Mouse (Mus musculus) CH12.LX (cell line): Measurements from ENCODE around the gene Gm10024. TPM values are rescaled to one million over a fixed set of nuclear protein-coding genes. Genes with fewer than 3 reads are reported as not detected.
A peak's percentile ranks its signal among the peaks of the same experiment; 100 is the strongest.
"Not testable (repeated sequence)": the region's sequence is repeated elsewhere in the genome, so short reads cannot be mapped to it uniquely, and the experiment has no call there.

Source experiments
- DNase-seq: peaks from one replicate; pipeline ENCODE4 v3.0.0-alpha.2; 2013; ENCODE audit errors: extremely low read depth
- H3K27ac ChIP-seq: 2 replicates; pipeline ENCODE4 v1.5.1; 2012; ENCODE audit warnings: low read depth, mild to moderate bottlenecking, control low read depth, moderate library complexity; ENCODE audit not compliant: insufficient read depth
- H3K27me3 ChIP-seq: replicated peaks from 2 replicates; pipeline ENCODE3; 2012; ENCODE audit warnings: inconsistent platforms
- H3K36me3 ChIP-seq, 2 experiments: replicated peaks in 1 of 2; 2 replicates each; pipeline versions ENCODE3 to v1.6.1; 2012; ENCODE audit warnings: inconsistent platforms in 1 of 2, low read length in 1 of 2, mild to moderate bottlenecking in 1 of 2, mixed read lengths in 1 of 2, moderate library complexity in 1 of 2; ENCODE audit not compliant: control insufficient read depth in 1 of 2, insufficient read depth in 1 of 2
- H3K4me1 ChIP-seq, 2 experiments: 2 replicates each; pipeline ENCODE4 v1.6.1; 2012; ENCODE audit warnings: inconsistent platforms in 1 of 2, moderate library complexity in 1 of 2; ENCODE audit not compliant: insufficient read depth in 2 of 2, control insufficient read depth in 1 of 2
- H3K4me2 ChIP-seq: 2 replicates; pipeline ENCODE4 v1.6.1; 2012; ENCODE audit warnings: low read depth, mild to moderate bottlenecking, control low read depth; ENCODE audit not compliant: poor library complexity, insufficient read depth, severe bottlenecking
- H3K4me3 ChIP-seq, 3 experiments: fragments of 150-350 bp in 1 of 3; sonication (generic) in 1 of 3; replicated peaks in 1 of 3; 2 replicates each; pipeline versions ENCODE3 to v1.5.1; 2011 to 2012; ENCODE audit warnings: low read depth in 2 of 3, low read length in 2 of 3, mild to moderate bottlenecking in 2 of 3, moderate library complexity in 2 of 3, control low read depth in 1 of 3, improper control_type of control experiment in 1 of 3, inconsistent platforms in 1 of 3, mixed read lengths in 1 of 3; ENCODE audit not compliant: poor library complexity in 1 of 3
- H3K79me2 ChIP-seq: replicated peaks from 2 replicates; pipeline ENCODE4 v1.6.1; 2012; ENCODE audit warnings: mild to moderate bottlenecking, moderate library complexity; ENCODE audit not compliant: control insufficient read depth, poor library complexity, insufficient read depth, severe bottlenecking; ENCODE audit errors: extremely low read depth
- H3K9ac ChIP-seq: 2 replicates; pipeline ENCODE4 v1.6.1; 2012; ENCODE audit warnings: low read depth, mild to moderate bottlenecking, control low read depth, moderate library complexity; ENCODE audit not compliant: insufficient read depth
- H3K9me3 ChIP-seq: replicated peaks from 2 replicates; pipeline ENCODE3; 2012; ENCODE audit warnings: low read length, inconsistent platforms, mixed read lengths
- CHD2 ChIP-seq: IDR thresholded peaks from 2 replicates; pipeline ENCODE4 v1.6.1; 2011; ENCODE audit warnings: low read length, improper control_type of control experiment
- CTCF ChIP-seq, 2 experiments: IDR thresholded peaks in 1 of 2; conservative IDR thresholded peaks in 1 of 2; 2 replicates each; pipeline ENCODE4 v1.5.1; 2011 to 2012; ENCODE audit warnings: low read depth in 2 of 2, low read length in 2 of 2, improper control_type of control experiment in 1 of 2, inconsistent platforms in 1 of 2, mild to moderate bottlenecking in 1 of 2, moderate library complexity in 1 of 2
- E2F4 ChIP-seq: IDR thresholded peaks from 2 replicates; pipeline ENCODE4 v1.6.1; 2011; ENCODE audit warnings: low read depth, low read length, improper control_type of control experiment; ENCODE audit not compliant: insufficient replicate concordance
- ELF1 ChIP-seq: IDR thresholded peaks from 2 replicates; pipeline ENCODE4 v1.6.1; 2014; ENCODE audit warnings: low read depth, mild to moderate bottlenecking, inconsistent platforms, low read length, improper control_type of control experiment
- EP300 ChIP-seq: IDR thresholded peaks from 2 replicates; pipeline ENCODE4 v1.6.1; 2011; ENCODE audit warnings: low read length, improper control_type of control experiment
- ETS1 ChIP-seq: conservative IDR thresholded peaks from 2 replicates; pipeline ENCODE4 v1.6.1; 2012; ENCODE audit warnings: low read depth, mild to moderate bottlenecking, inconsistent platforms, low read length, improper control_type of control experiment, moderate library complexity
- IRF4 ChIP-seq: IDR thresholded peaks from 2 replicates; pipeline ENCODE4 v1.6.1; 2014; ENCODE audit warnings: low read depth, mild to moderate bottlenecking, inconsistent platforms, low read length, improper control_type of control experiment
- JUN ChIP-seq: IDR thresholded peaks from 2 replicates; pipeline ENCODE4 v1.6.1; 2011; ENCODE audit warnings: low read depth, mild to moderate bottlenecking, low read length, improper control_type of control experiment, moderate library complexity; ENCODE audit not compliant: insufficient read depth
- JUND ChIP-seq: conservative IDR thresholded peaks from 2 replicates; pipeline ENCODE4 v1.6.1; 2011; ENCODE audit warnings: low read depth, low read length, improper control_type of control experiment
- MAX ChIP-seq: IDR thresholded peaks from 2 replicates; pipeline ENCODE4 v1.6.1; 2011; ENCODE audit warnings: low read length, improper control_type of control experiment
- MXI1 ChIP-seq: IDR thresholded peaks from 2 replicates; pipeline ENCODE4 v1.6.1; 2011; ENCODE audit warnings: mild to moderate bottlenecking, low read depth, low read length, improper control_type of control experiment
- POLR2A ChIP-seq: IDR thresholded peaks from 2 replicates; pipeline ENCODE4 v1.6.1; 2011; ENCODE audit warnings: low read depth, mild to moderate bottlenecking, improper control_type of control experiment, low read length
- POLR2AphosphoS2 ChIP-seq: IDR thresholded peaks from 2 replicates; pipeline ENCODE4 v1.6.1; 2011; ENCODE audit warnings: low read depth, low read length, improper control_type of control experiment
- RAD21 ChIP-seq: IDR thresholded peaks from 2 replicates; pipeline ENCODE4 v1.6.1; 2011; ENCODE audit warnings: low read depth, mild to moderate bottlenecking, low read length, improper control_type of control experiment, moderate library complexity
- ZMIZ1 ChIP-seq: IDR thresholded peaks from 2 replicates; pipeline ENCODE4 v1.6.1; 2012; ENCODE audit warnings: low read depth, mild to moderate bottlenecking, inconsistent platforms, low read length, improper control_type of control experiment
- dilution Hi-C: fragments of 300-500 bp; cut with MboI; formaldehyde crosslinking; loops from 2 replicates; pipeline ENCODE4 v1.14.3; 2020; ENCODE audit warnings: low sequenced_read_pairs; ENCODE audit not compliant: extremely low pct_unique_long_range_greater_than_20kb, extremely low pct_ligation_motif_present
- in situ Hi-C: fragments of 300-500 bp; cut with MboI; formaldehyde crosslinking; loops from 3 replicates; pipeline ENCODE4 v1.14.3; 2019; ENCODE audit warnings: low sequenced_read_pairs, low pct_ligation_motif_present, low pct_unique_long_range_greater_than_20kb, mixed read lengths
- polyA plus RNA-seq: library from polyadenylated mRNA; unstranded; fragments of >175 nt; gene quantifications from 2 replicates; pipeline ENCODE4 v1.2.1, GENCODE M21; 2012; ENCODE audit warnings: low read depth; ENCODE audit not compliant: insufficient read length
- total RNA-seq, 2 experiments: library from RNA; depleted of rRNA; stranded (reverse); fragments of 300-350 nt in 1 of 2; fragments of >200 nt in 1 of 2; gene quantifications; 2 replicates each; pipeline ENCODE4 v1.2.3; 2012 to 2014

Gene Gm10024
- total and polyA plus RNA-seq, 3 experiments = not detected

DNA sequence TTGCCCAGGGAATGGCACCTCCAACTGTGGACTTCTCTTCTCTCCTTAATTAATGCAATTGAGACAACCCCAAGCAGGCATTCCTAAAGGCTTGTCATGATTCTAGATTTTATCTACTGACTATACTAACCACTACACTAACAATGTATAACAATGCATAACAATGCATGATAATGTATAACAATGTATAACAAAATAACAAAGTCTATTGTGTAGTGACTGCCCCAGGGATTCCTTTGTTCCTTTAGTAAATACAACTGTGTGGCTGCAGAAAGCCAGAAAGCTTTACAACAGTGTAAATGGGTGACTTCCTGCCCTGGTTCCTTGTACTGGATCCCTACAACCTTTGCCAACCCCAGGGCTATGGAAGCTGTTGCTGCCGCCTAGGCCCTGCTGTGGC, 24.7 kb downstream of the Gm10024 start:
- no peak overlapping the region for H3K4me2 ChIP-seq
- no peaks in the 10 kb centered on the region for H3K36me3 ChIP-seq
- H3K4me3 ChIP-seq = no peak overlapping the region
- in situ Hi-C loops (no loop called here), dilution Hi-C loops (no loop called here)
- peaks cover 12% of the 10 kb centered on the region for H3K9me3 ChIP-seq
- peaks cover 0 to 5% of the 10 kb centered on the region in 2 experiments; a peak in 2 of 4 replicates for H3K4me1 ChIP-seq
- H3K9ac ChIP-seq = no peak overlapping the region
- no peak overlapping the region for H3K27ac ChIP-seq
- H3K27me3 ChIP-seq = peaks cover 53% of the 10 kb centered on the region
- no peak for DNase-seq
- TF ChIP-seq ZMIZ1 (no peak), POLR2AphosphoS2 (no peak), RAD21 (no peak), POLR2A (no peak), CTCF (conservative IDR thresholded peaks at IDR 0.05 in 1 of 2, IDR thresholded peaks at IDR 0.05 in 1 of 2; ENCODE audit: low read depth in 2 of 2, low read length in 2 of 2) (no peak), JUN (no peak), MXI1 (no peak), ELF1 (no peak), CHD2 (no peak), MAX (no peak), JUND (no peak)
- no peaks in the 10 kb centered on the region for H3K79me2 ChIP-seq

DNA sequence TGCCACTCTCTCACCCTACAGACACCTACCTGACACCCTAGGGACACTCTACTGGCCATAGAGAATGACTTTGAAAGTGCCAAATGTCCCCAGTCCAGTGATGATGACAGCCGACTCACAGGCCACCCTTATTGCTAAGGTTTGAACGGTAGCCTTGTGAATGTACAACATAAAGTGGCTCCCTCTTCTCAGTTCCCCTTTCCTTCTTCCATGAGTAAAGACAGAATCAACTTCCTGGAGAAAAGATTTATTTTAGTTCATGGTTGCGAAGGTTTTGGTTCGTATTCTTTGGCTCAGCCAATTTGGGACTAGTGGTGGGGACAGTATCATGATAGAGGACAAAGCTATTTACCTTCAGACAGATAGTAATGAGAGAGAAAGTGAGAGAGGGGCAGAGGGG, 27.7 kb downstream of the Gm10024 start:
- dilution Hi-C loops (no loop called here), in situ Hi-C loops (no loop called here)
- peak overlapping the region; percentile 37; the same call in 1 of the 2 replicates for H3K4me2 ChIP-seq

DNA sequence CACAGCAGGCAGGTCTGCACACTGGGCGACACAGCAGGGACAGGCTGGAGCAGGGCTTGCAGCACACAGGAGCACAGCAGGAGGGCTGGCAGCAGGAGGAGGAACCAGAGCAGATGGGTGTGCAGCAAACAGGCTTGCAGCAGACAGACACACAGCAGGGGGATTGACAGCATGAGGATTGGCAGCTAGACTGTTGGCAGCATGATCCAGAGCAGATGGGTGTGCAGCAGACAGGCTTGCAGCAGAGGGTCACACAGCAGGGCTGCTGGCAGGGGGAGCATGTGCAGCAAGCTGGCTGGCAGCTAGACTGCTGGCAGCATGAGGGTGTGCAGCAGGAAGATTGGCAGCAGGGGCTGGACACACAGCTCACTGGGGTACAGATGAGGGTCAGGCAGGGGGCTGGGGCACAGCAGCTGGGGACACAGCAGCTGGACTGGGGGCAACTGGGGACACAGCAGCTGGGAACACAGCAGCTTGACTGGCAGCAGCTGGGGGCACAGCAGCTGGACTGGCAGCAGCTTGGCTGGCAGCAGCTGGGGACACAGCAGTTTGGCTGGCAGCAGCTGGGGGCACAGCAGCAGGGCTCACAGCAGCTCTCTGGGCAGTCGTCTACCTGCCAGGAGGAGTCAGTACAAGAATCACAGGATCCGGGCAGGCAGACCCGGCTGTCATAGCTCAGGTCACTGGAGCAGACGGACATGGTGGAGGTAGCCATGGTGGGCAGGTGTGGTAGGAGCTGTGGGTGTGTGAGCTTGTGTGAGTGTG, 30.8 kb downstream of the Gm10024 start, which contains the start of gene Gm18596:
Gm18596 (minus strand) TSS at position 715 of the 765 bp plus-strand sequence.
- dilution Hi-C loops, H3K4me3 ChIP-seq, H3K9me3 ChIP-seq, H3K4me2 ChIP-seq, H3K9ac ChIP-seq, H3K36me3 ChIP-seq, in situ Hi-C loops, H3K4me1 ChIP-seq, DNase-seq, H3K79me2 ChIP-seq, H3K27ac ChIP-seq: not testable (repeated sequence)
- peaks cover 50% of the 10 kb centered on the region for H3K27me3 ChIP-seq

More for the DNA sequence above, 27.7 kb downstream of the Gm10024 start:
- Histone ChIP-seq H3K27me3 (peaks cover 47% of the 10 kb centered on the region), H3K9ac (no peak overlapping the region), H3K79me2 (no peaks in the 10 kb centered on the region), H3K9me3 (peaks cover 11% of the 10 kb centered on the region), H3K4me3 (no peak overlapping the region), H3K36me3 (no peaks in the 10 kb centered on the region), H3K4me1 (peaks cover 0 to 5% of the 10 kb centered on the region in 2 experiments; a peak in 2 of 4 replicates)
- no peak for DNase-seq
- peak; percentile 60 for TF ChIP-seq EP300
- TF ChIP-seq IRF4 = peak; percentile 57
- no peak for TF ChIP-seq ETS1
- no peak for TF ChIP-seq E2F4
- no peak for TF ChIP-seq RAD21
- TF ChIP-seq, all 38 proteins: peak for 2
- no peak overlapping the region for H3K27ac ChIP-seq

DNA sequence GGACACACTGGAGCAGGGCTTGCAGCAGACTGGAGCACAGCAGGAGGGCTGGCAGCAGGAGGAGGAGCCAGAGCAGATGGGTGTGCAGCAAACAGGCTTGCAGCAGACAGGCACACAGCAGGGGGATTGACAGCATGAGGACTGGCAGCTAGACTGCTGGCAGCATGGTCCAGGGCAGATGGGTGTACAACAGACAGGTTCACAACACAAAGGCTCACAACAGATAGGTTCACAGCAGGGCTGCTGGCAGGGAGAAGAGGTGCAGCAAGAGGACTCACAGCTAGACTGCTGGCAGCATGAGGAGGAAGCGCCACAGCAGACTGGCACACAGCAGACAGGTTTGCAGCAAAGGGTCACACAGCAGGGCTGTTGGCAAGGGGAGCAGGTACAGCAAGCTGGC, 39.4 kb downstream of the Gm10024 start:
- H3K4me2 ChIP-seq, in situ Hi-C loops, DNase-seq, H3K27ac ChIP-seq, dilution Hi-C loops, H3K36me3 ChIP-seq, H3K4me1 ChIP-seq, H3K9ac ChIP-seq, H3K4me3 ChIP-seq, H3K79me2 ChIP-seq: not testable (repeated sequence)
- peaks cover 18% of the 10 kb centered on the region for H3K9me3 ChIP-seq
- H3K27me3 ChIP-seq = peaks cover 20% of the 10 kb centered on the region
